Mouse (Mus musculus): ENCODE data around the gene Zbtb41. TPM values are rescaled to one million over a fixed set of nuclear protein-coding genes. Genes with fewer than 3 reads are reported as not detected.

The Zbtb41 gene
- total and polyA plus RNA-seq, 3 experiments: 7.6 to 9.3 TPM; not detected in 1

DNA sequence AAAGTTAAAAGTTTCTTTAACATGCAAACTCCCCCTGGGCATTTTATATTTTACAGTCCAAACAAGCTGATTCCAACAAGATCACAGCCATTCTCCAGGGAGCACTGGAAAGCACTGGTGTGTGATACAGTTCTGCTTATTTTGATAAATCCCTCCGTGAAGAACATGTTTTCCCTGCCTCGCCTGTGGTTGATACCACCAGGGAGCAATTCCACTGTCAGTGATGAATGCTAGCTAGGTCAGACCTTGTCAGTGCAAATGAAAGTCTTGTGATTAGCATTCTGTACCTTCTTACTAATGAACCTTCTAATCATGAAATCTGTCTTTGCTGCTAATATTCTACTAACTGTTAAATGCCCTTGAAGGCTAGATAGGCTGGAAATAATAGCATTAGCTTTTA, 30.3 kb upstream of the Zbtb41 start:
- Histone ChIP-seq H3K79me2 (ENCODE audit: control insufficient read depth, insufficient read depth, low read length, poor library complexity) (no peaks in the 10 kb centered on the region), H3K27me3 (ENCODE audit: control insufficient read depth in 1 of 2, insufficient read depth in 2 of 2, low read length in 2 of 2) (no peaks in the 10 kb centered on the region), H3K36me3 (ENCODE audit: control insufficient read depth in 1 of 2, insufficient read depth in 2 of 2, low read length in 2 of 2) (no peaks in the 10 kb centered on the region), H3K9me3 (replicated peaks; ENCODE audit: insufficient read depth, low read length) (no peaks in the 10 kb centered on the region), H3K9ac (ENCODE audit: control insufficient read depth, low read depth, low read length, poor library complexity, severe bottlenecking) (no peak overlapping the region), H3K4me1 (ENCODE audit: control insufficient read depth in 1 of 2, insufficient read depth in 2 of 2, low read length in 2 of 2) (no peaks in the 10 kb centered on the region), H3K4me3 (ENCODE audit: control insufficient read depth in 1 of 2, insufficient read depth in 1 of 2, low read depth in 2 of 2, low read length in 2 of 2) (no peak overlapping the region), H3K27ac (ENCODE audit: control insufficient read depth, low read depth, low read length) (no peak overlapping the region)
- TF ChIP-seq KAT2A (conservative IDR thresholded peaks at IDR 0.05; ENCODE audit: low read depth, low read length) (no peak), SIN3A (IDR thresholded peaks at IDR 0.05; ENCODE audit: low read length) (no peak), ZNF384 (IDR thresholded peaks at IDR 0.05; ENCODE audit: low read depth, low read length) (no peak)
- DNase-seq (ENCODE audit: low read depth, low spot score): no peak

GRCm38 (mm10) chr1:139396589-139396988, 25.5 kb upstream of the Zbtb41 start:
- no peak for DNase-seq (ENCODE audit: low read depth, low spot score)
- no peaks in the 10 kb centered on the region for H3K9me3 ChIP-seq (replicated peaks; ENCODE audit: insufficient read depth, low read length)
- no peaks in the 10 kb centered on the region for H3K27me3 ChIP-seq (ENCODE audit: control insufficient read depth in 1 of 2, insufficient read depth in 2 of 2, low read length in 2 of 2)
- H3K9ac ChIP-seq (ENCODE audit: control insufficient read depth, low read depth, low read length, poor library complexity, severe bottlenecking): no peak overlapping the region
- H3K36me3 ChIP-seq (ENCODE audit: control insufficient read depth in 1 of 2, insufficient read depth in 2 of 2, low read length in 2 of 2): no peaks in the 10 kb centered on the region
- H3K27ac ChIP-seq (ENCODE audit: control insufficient read depth, low read depth, low read length): no peak overlapping the region
- H3K79me2 ChIP-seq (ENCODE audit: control insufficient read depth, insufficient read depth, low read length, poor library complexity): no peaks in the 10 kb centered on the region
- no peaks in the 10 kb centered on the region for H3K4me1 ChIP-seq (ENCODE audit: control insufficient read depth in 1 of 2, insufficient read depth in 2 of 2, low read length in 2 of 2)
- no peak for TF ChIP-seq NRF1 (IDR thresholded peaks at IDR 0.05; ENCODE audit: insufficient read depth, low read depth, low read length, poor library complexity, severe bottlenecking)
- TF ChIP-seq MAZ (IDR thresholded peaks at IDR 0.05; ENCODE audit: low read depth, low read length): no peak
- no peak for TF ChIP-seq BHLHE40 (IDR thresholded peaks at IDR 0.05; ENCODE audit: borderline replicate concordance, low read depth, low read length)
- TF ChIP-seq NELFE (IDR thresholded peaks at IDR 0.05; ENCODE audit: low read depth, low read length): no peak
- no peak for TF ChIP-seq TBP (IDR thresholded peaks at IDR 0.05; ENCODE audit: low read depth, low read length)
- no peak for TF ChIP-seq TAL1 (IDR thresholded peaks at IDR 0.05; ENCODE audit: low read length)
- no peak for TF ChIP-seq GABPA (IDR thresholded peaks at IDR 0.05; ENCODE audit: low read depth, low read length)
- TF ChIP-seq MAFK (IDR thresholded peaks at IDR 0.05; ENCODE audit: borderline replicate concordance, low read depth, low read length): no peak
- TF ChIP-seq MYB (IDR thresholded peaks at IDR 0.05; ENCODE audit: low read depth, low read length): no peak
- TF ChIP-seq ZMIZ1 (IDR thresholded peaks at IDR 0.05; ENCODE audit: low read depth, low read length): no peak
- TF ChIP-seq SMC3 (IDR thresholded peaks at IDR 0.05; ENCODE audit: low read depth, low read length): no peak
- no peak for TF ChIP-seq GATA1 (IDR thresholded peaks at IDR 0.05; ENCODE audit: low read depth, low read length)
- TF ChIP-seq USF2 (IDR thresholded peaks at IDR 0.05; ENCODE audit: borderline replicate concordance in 1 of 2, insufficient read depth in 1 of 2, low read depth in 1 of 2, low read length in 2 of 2): no peak
- TF ChIP-seq RCOR1 (IDR thresholded peaks at IDR 0.05; ENCODE audit: low read depth, low read length): no peak
- no peak for TF ChIP-seq RAD21 (IDR thresholded peaks at IDR 0.05; ENCODE audit: low read depth, low read length)
- TF ChIP-seq ELF1 (IDR thresholded peaks at IDR 0.05; ENCODE audit: low read depth, low read length): no peak
- TF ChIP-seq MEF2A (IDR thresholded peaks at IDR 0.05; ENCODE audit: extremely low read depth, insufficient replicate concordance, low read depth, low read length, poor library complexity, severe bottlenecking): no peak
- TF ChIP-seq ZKSCAN1 (IDR thresholded peaks at IDR 0.05; ENCODE audit: low read depth, low read length): no peak
- TF ChIP-seq EP300 (IDR thresholded peaks at IDR 0.05; ENCODE audit: low read depth in 1 of 2, low read length in 2 of 2): no peak
- H3K4me3 ChIP-seq (ENCODE audit: control insufficient read depth in 1 of 2, insufficient read depth in 1 of 2, low read depth in 2 of 2, low read length in 2 of 2): no peak overlapping the region

All from MEL (cell line).